In genomic region chr7:38183709-38184417, GRCm38 (mm10) we compare ENCODE assay signal across 8 mouse cellular contexts. TPM values are rescaled to one million over a fixed set of nuclear protein-coding genes. Genes with fewer than 3 reads are reported as not detected.
DNase-seq lines count a peak whose midpoint lies in the region; ATAC-seq lines count a peak whose summit lies in the region.

No protein-coding gene starts in this region.

- peaks cover 59% of the 10 kb centered on the region for H3K4me1 ChIP-seq in megakaryocyte, embryonic 14.5 days

- peak; percentile 80 for DNase-seq in adipocyte (ENCODE audit: low spot score)
- peak; percentile 94 for DNase-seq in embryo, embryonic 10 days (ENCODE audit: low spot score)
- DNase-seq in gastrocnemius, postnatal 10 days = peak; percentile 75
- peak; percentile 57 to 86 for DNase-seq in left cerebral cortex, adult 9 months (ENCODE audit: low spot score in 2 of 2)
- DNase-seq in right cerebral cortex, postnatal 10 days (ENCODE audit: low spot score in 2 of 2) = peak; percentile 91
- peak; percentile 74 for DNase-seq in urinary bladder, postnatal 25 days (ENCODE audit: low spot score)

- peak overlapping the region; percentile 84 for H3K4me3 ChIP-seq in megakaryocyte, embryonic 14.5 days (replicated peaks)

- ATAC-seq in inflammation-experienced regulatory T-cells, adult 6 months = peak; percentile 68

- peaks cover 41% of the 10 kb centered on the region for H3K9me3 ChIP-seq in megakaryocyte, embryonic 14.5 days

- H3K36me3 ChIP-seq in megakaryocyte, embryonic 14.5 days (replicated peaks; ENCODE audit: low read length) = peaks cover 4% of the 10 kb centered on the region

- peaks cover 3% of the 10 kb centered on the region for H3K27me3 ChIP-seq in megakaryocyte, embryonic 14.5 days (replicated peaks)

RNA-seq across cellular contexts. Expression of gene 1600014C10Rik, which starts 0.8 kb away (rescaled TPM):
- total RNA-seq in gastrocnemius, postnatal 10 days (2021) = 10 to 100 TPM; 15.1 to 15.8 TPM
- polyA plus RNA-seq in inflammation-experienced regulatory T-cells, adult 6 months (2017; shearing (Covaris generic)) = 100 to 1,000 TPM in 2 of 3 experiments, 10 to 100 TPM in 1; 87.7 to 147 (median 136) TPM
- 2.2 and 22.1 TPM in 2 replicates for polyA plus RNA-seq in megakaryocyte, embryonic 14.5 days (2012; ENCODE audit: insufficient read depth, low replicate concordance)

RNA-seq across cellular contexts. Expression of gene Plekhf1, which starts 44.0 kb away (rescaled TPM):
- 1 to 10 TPM; 5.7 to 9.4 TPM for total RNA-seq in gastrocnemius, postnatal 10 days (2021)
- 1 to 10 TPM in 2 of 3 experiments, under 1 TPM in 1; 0.37 to 2.9 (median 1.0) TPM for polyA plus RNA-seq in inflammation-experienced regulatory T-cells, adult 6 months (2017; shearing (Covaris generic))
- 0.97 and 2.8 TPM in 2 replicates for polyA plus RNA-seq in megakaryocyte, embryonic 14.5 days (2012; ENCODE audit: insufficient read depth, low replicate concordance)

Comparison
In these comparisons a context has a peak if more than half of its experiments do, and no peak if none do; other contexts are left out.
1. Peak in every context shown above with its lines: DNase-seq, ATAC-seq and H3K4me3 ChIP-seq.